Mouse (Mus musculus): ENCODE results near the gene Them7. TPM values are rescaled to one million over a fixed set of nuclear protein-coding genes. Genes with fewer than 3 reads are reported as not detected.

The Them7 gene
- polyA plus RNA-seq, 1 experiment from 2014 or later = 0.13 TPM

Other genes starting within 250 kb of the Them7 start
- 228 and 234 TPM in 2 replicates for gene Eif3m, start 207.2 kb upstream of the Them7 start, polyA plus RNA-seq (2016; fragmentation: Nextera tagmentation; extraction: Ambion mirVana)
- not detected in 2 replicates for gene Gm11060, start 132.3 kb upstream of the Them7 start, polyA plus RNA-seq (2016; fragmentation: Nextera tagmentation; extraction: Ambion mirVana)
- 0.30 and 0.31 TPM in 2 replicates for gene Wt1, start 97.8 kb upstream of the Them7 start, polyA plus RNA-seq (2016; fragmentation: Nextera tagmentation; extraction: Ambion mirVana)
- gene Rcn1, start 175.0 kb downstream of the Them7 start, polyA plus RNA-seq (2016; fragmentation: Nextera tagmentation; extraction: Ambion mirVana) = 143 and 150 TPM in 2 replicates

Data from hindbrain, embryonic 12.5 days (tissue).